Mouse (Mus musculus) hindbrain, embryonic 14.5 days (tissue): ENCODE results near the gene Mpnd. TPM values are rescaled to one million over a fixed set of nuclear protein-coding genes. Genes with fewer than 3 reads are reported as not detected.
A peak's percentile ranks its signal among the peaks of the same experiment; 100 is the strongest.

Experiments used
- ATAC-seq: fragments of 200-750 bp; cut with Nextera tagmentation; 2 replicates; pipeline ENCODE4 v1.8.0; 2017; ENCODE audit warnings: moderate number of reproducible peaks, mild to moderate bottlenecking, moderate TSS enrichment, moderate library complexity; ENCODE audit not compliant: low FRiP score
- DNase-seq: peaks from one replicate; pipeline ENCODE4 v3.0.0-alpha.2; 2015; ENCODE audit warnings: low spot score
- H3K27ac ChIP-seq: fragments of 300-500 bp; sonication (generic); 2 replicates; pipeline ENCODE4 v1.5.1; 2014; ENCODE audit warnings: mild to moderate bottlenecking, moderate library complexity
- H3K27me3 ChIP-seq: fragments of 300-500 bp; sonication (generic); 2 replicates; pipeline ENCODE4 v1.6.1; 2014; ENCODE audit warnings: mild to moderate bottlenecking, low read length, mixed read lengths; ENCODE audit not compliant: control insufficient read depth, insufficient read depth
- H3K36me3 ChIP-seq: fragments of 300-500 bp; sonication (generic); replicated peaks from 2 replicates; pipeline ENCODE4 v1.6.1; 2014; ENCODE audit not compliant: control insufficient read depth, insufficient read depth
- H3K4me1 ChIP-seq: fragments of 300-500 bp; sonication (generic); replicated peaks from 2 replicates; pipeline ENCODE4 v1.6.1; 2014; ENCODE audit warnings: antibody characterized with exemption, low read length, mixed read lengths; ENCODE audit not compliant: control insufficient read depth, insufficient read depth
- H3K4me2 ChIP-seq: fragments of 300-500 bp; sonication (generic); replicated peaks from 2 replicates; pipeline ENCODE4 v1.6.1; 2014; ENCODE audit warnings: mild to moderate bottlenecking, moderate library complexity
- H3K4me3 ChIP-seq: fragments of 300-500 bp; sonication (generic); replicated peaks from 2 replicates; pipeline ENCODE4 v1.5.1; 2014; ENCODE audit warnings: mild to moderate bottlenecking, low read length
- H3K9ac ChIP-seq: fragments of 300-500 bp; sonication (generic); 2 replicates; pipeline ENCODE4 v1.6.1; 2014
- H3K9me3 ChIP-seq: fragments of 300-500 bp; sonication (generic); 2 replicates; pipeline ENCODE4 v1.6.1; 2016; ENCODE audit warnings: low read length; ENCODE audit not compliant: control insufficient read depth
- WGBS: fragments of 180-500 bp; shearing (Covaris S2); extraction: QIAGEN DNeasy Blood & Tissue Kit; methylation state at CpG from one replicate; pipeline ENCODE4 v1.1.7; 2014; 5-methylcytosine and 5-hydroxymethylcytosine counted together
- polyA plus RNA-seq: library from polyadenylated mRNA; unstranded; fragments of >200 nt; fragmentation: Nextera tagmentation; extraction: Ambion mirVana; gene quantifications from 2 replicates; pipeline ENCODE4 v1.2.1, GENCODE M21; 2014

Gene Mpnd
- polyA plus RNA-seq, 1 experiment from 2014 or later, result 151 TPM

GRCm38 (mm10) chr17:55960791-55961190 lies 44.7 kb upstream of the Mpnd start:
- no peak overlapping the region for H3K4me2 ChIP-seq
- ATAC-seq (no peak), DNase-seq (no peak)
- H3K9me3 ChIP-seq, result no peaks in the 10 kb centered on the region
- H3K4me1 ChIP-seq, result peaks cover 26% of the 10 kb centered on the region
- no peaks in the 10 kb centered on the region for H3K27me3 ChIP-seq
- no peak overlapping the region for H3K4me3 ChIP-seq
- H3K9ac ChIP-seq, result no peak overlapping the region
- no peak overlapping the region for H3K27ac ChIP-seq
- H3K36me3 ChIP-seq, result peaks cover 24% of the 10 kb centered on the region

- Histone ChIP-seq H3K9me3 (no peaks in the 10 kb centered on the region), H3K27ac (no peak overlapping the region), H3K9ac (no peak overlapping the region), H3K27me3 (no peaks in the 10 kb centered on the region), H3K36me3 (peaks cover 32% of the 10 kb centered on the region), H3K4me2 (no peak overlapping the region), H3K4me1 (peaks cover 23% of the 10 kb centered on the region), H3K4me3 (no peak overlapping the region)
- ATAC-seq (no peak), DNase-seq (no peak)
- 98% methylated on average over 7 of the region's 7 CpGs for WGBS
Observed at GRCm38 (mm10) chr17:55961631-55962030, 43.9 kb upstream of the Mpnd start.

- ATAC-seq, result no peak
- no peaks in the 10 kb centered on the region for H3K27me3 ChIP-seq
- WGBS, result 87% methylated on average over 14 of the region's 14 CpGs
Observed at GRCm38 (mm10) chr17:55963171-55963570, 42.3 kb upstream of the Mpnd start.

GRCm38 (mm10) chr17:55964496-55964895 lies 41.0 kb upstream of the Mpnd start:
- Histone ChIP-seq H3K27ac (no peak overlapping the region), H3K4me1 (peaks cover 19% of the 10 kb centered on the region), H3K9me3 (no peaks in the 10 kb centered on the region), H3K4me3 (no peak overlapping the region), H3K4me2 (no peak overlapping the region), H3K36me3 (peaks cover 49% of the 10 kb centered on the region), H3K27me3 (no peaks in the 10 kb centered on the region), H3K9ac (no peak overlapping the region)
- DNase-seq, result no peak
- WGBS, result 95% methylated on average over 10 of the region's 10 CpGs
- ATAC-seq, result no peak

More at GRCm38 (mm10) chr17:55963171-55963570, 42.3 kb upstream of the Mpnd start:
- no peak overlapping the region for H3K4me2 ChIP-seq
- no peak overlapping the region for H3K4me3 ChIP-seq
- H3K36me3 ChIP-seq, result peaks cover 47% of the 10 kb centered on the region
- H3K4me1 ChIP-seq, result peaks cover 13% of the 10 kb centered on the region
- no peak for DNase-seq
- no peaks in the 10 kb centered on the region for H3K9me3 ChIP-seq
- H3K9ac ChIP-seq, result no peak overlapping the region
- no peak overlapping the region for H3K27ac ChIP-seq

GRCm38 (mm10) chr17:55964996-55965395 lies 40.5 kb upstream of the Mpnd start:
- Histone ChIP-seq H3K36me3 (peaks cover 49% of the 10 kb centered on the region), H3K4me3 (no peak overlapping the region), H3K4me2 (no peak overlapping the region), H3K27ac (no peak overlapping the region), H3K9ac (no peak overlapping the region), H3K4me1 (peaks cover 19% of the 10 kb centered on the region), H3K27me3 (no peaks in the 10 kb centered on the region), H3K9me3 (no peaks in the 10 kb centered on the region)
- no peak for DNase-seq
- no peak for ATAC-seq
- WGBS, result 86% methylated on average over 9 of the region's 9 CpGs

GRCm38 (mm10) chr17:55967186-55967585 lies 38.3 kb upstream of the Mpnd start:
- Histone ChIP-seq H3K4me2 (no peak overlapping the region), H3K4me3 (no peak overlapping the region), H3K4me1 (peaks cover 31% of the 10 kb centered on the region), H3K9ac (no peak overlapping the region), H3K27ac (no peak overlapping the region), H3K27me3 (no peaks in the 10 kb centered on the region), H3K9me3 (no peaks in the 10 kb centered on the region), H3K36me3 (peaks cover 47% of the 10 kb centered on the region)
- DNase-seq (no peak), ATAC-seq (no peak)
- WGBS, result 95% methylated on average over 4 of the region's 4 CpGs

GRCm38 (mm10) chr17:55968210-55968609 lies 37.3 kb upstream of the Mpnd start:
- H3K4me3 ChIP-seq, result no peak overlapping the region
- DNase-seq, result no peak
- peaks cover 30% of the 10 kb centered on the region for H3K4me1 ChIP-seq
- 40% methylated on average over 7 of the region's 7 CpGs for WGBS
- H3K36me3 ChIP-seq, result peaks cover 40% of the 10 kb centered on the region
- no peak overlapping the region for H3K4me2 ChIP-seq
- peak overlapping the region; percentile 90; the same call in 1 of the 2 replicates for H3K27ac ChIP-seq
- no peaks in the 10 kb centered on the region for H3K9me3 ChIP-seq
- H3K27me3 ChIP-seq, result no peaks in the 10 kb centered on the region
- H3K9ac ChIP-seq, result peak overlapping the region; percentile 9; the same call in 1 of the 2 replicates
- ATAC-seq, result no peak

- peaks cover 47% of the 10 kb centered on the region for H3K36me3 ChIP-seq
- ATAC-seq (peak; percentile 66), DNase-seq (peak; percentile 89)
- peak overlapping the region; percentile 84 for H3K9ac ChIP-seq
- no peaks in the 10 kb centered on the region for H3K27me3 ChIP-seq
- peaks cover 29% of the 10 kb centered on the region for H3K4me1 ChIP-seq
- H3K27ac ChIP-seq, result peak overlapping the region; percentile 90
- whole genome bisulfite sequencing, result 7% methylated on average over 14 of the region's 14 CpGs
- peak overlapping the region; percentile 53 for H3K4me3 ChIP-seq
- H3K4me2 ChIP-seq, result peak overlapping the region; percentile 88
- H3K9me3 ChIP-seq, result no peaks in the 10 kb centered on the region
Observed at GRCm38 (mm10) chr17:55969560-55969959, 36.0 kb upstream of the Mpnd start.

GRCm38 (mm10) chr17:55969966-55970891 lies 35.3 kb upstream of the Mpnd start, which contains the start of gene Shd:
TSS of gene Shd (plus strand) at chr17:55970467.
- ATAC-seq (peak; percentile 52), DNase-seq (peak; percentile 58)
- H3K9me3 ChIP-seq, result no peaks in the 10 kb centered on the region
- H3K4me2 ChIP-seq, result peak within 1 kb of the TSS; percentile 88
- H3K4me1 ChIP-seq, result peaks cover 29% of the 10 kb centered on the region
- H3K27me3 ChIP-seq, result no peaks in the 10 kb centered on the region
- H3K9ac ChIP-seq, result peak within 1 kb of the TSS; percentile 84
- 7% methylated on average over 49 of the region's 55 CpGs for WGBS
- H3K27ac ChIP-seq, result peak within 1 kb of the TSS; percentile 90
- peaks cover 47% of the 10 kb centered on the region for H3K36me3 ChIP-seq
- peak within 1 kb of the TSS; percentile 53 for H3K4me3 ChIP-seq
